Mouse (Mus musculus): ENCODE results near the gene Prkag2.

DNA sequence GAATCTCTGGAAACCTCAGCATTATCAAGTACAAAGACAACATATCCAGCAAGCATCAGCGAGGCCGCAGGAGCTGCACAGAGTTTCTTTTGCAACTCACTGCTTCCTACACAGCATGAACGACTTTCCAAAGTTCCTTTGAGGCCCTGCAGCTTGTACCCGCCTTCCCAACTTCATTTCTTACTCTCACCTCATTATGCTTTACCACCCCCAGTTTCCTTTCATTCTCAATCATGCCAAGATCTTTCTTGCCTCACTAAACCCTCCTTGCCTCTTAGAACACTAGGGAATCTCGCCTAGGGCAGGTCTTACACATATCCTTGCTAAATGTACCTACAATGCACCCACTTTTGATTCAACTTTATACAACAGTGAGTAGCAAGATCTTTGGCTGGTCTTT, 266.0 kb downstream of the Prkag2 start:
- TF ChIP-seq POLR2AphosphoS5 (IDR thresholded peaks at IDR 0.05; ENCODE audit: insufficient replicate concordance, low read depth, low read length) (no peak), CTCF (IDR thresholded peaks at IDR 0.05; ENCODE audit: low read depth, low read length) (no peak), TAL1 (conservative IDR thresholded peaks at IDR 0.05; ENCODE audit: low read depth, low read length) (no peak), GATA1 (IDR thresholded peaks at IDR 0.05; ENCODE audit: borderline replicate concordance, low read length) (no peak), GATA2 (IDR thresholded peaks at IDR 0.05; ENCODE audit: borderline replicate concordance, low read depth, low read length) (no peak)

Data from G1E (cell line).